Mouse (Mus musculus): Measurements from ENCODE around the gene Fyttd1. TPM values are rescaled to one million over a fixed set of nuclear protein-coding genes. Genes with fewer than 3 reads are reported as not detected.
A peak's percentile ranks its signal among the peaks of the same experiment; 100 is the strongest.

Gene Fyttd1
- 136 and 147 TPM in 2 replicates for polyA plus RNA-seq (2014; fragmentation: Nextera tagmentation; extraction: Ambion mirVana)

DNA sequence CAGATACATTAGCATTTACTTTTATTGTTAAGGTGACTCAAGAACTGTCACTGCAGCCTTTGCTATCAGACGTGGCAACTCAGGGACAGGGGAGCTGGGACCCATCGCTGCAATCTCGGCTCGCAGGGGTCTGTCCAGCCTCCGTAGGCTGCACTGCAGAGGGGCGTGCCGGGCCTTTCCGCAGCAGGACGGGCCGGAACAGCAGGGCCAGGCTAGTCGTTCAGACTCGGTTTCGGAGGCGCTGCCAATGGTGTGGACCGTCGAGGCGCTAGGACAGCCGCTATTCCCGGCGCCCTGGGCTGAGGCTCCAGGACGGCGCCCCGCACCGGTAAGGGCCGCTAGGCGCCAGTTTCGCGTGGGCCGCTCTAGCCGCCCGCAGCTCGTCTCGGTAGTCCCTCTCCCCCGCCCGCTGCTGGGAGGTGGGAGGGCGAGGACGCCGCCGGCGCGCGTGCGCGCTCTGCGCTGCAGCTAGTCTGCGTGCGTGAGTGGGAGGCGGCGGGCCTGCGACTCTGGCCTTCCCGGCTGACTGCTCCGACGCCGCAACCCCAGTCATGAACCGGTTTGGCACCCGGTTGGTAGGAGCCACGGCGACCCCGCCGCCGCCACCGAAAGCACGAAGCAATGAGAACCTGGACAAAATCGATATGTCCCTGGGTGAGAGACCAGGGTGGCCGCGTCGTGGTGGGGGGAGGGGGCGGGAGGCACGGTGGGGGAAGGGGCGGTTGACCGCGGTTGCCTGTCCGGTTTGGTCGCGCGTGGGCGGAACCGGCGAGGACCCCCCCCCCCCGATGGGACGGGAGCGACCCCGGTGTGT, at the start of gene Fyttd1, which contains the start of gene Rubcn:
Gene Fyttd1, plus strand, starts transcription at position 158 of the 814 bp plus-strand sequence.
Gene Rubcn, minus strand, starts transcription at position 424 of the 814 bp plus-strand sequence.
- peak; percentile 97 for ATAC-seq (ENCODE audit: low read depth)
- peak within 1 kb of the TSS; percentile 81 for H3K4me2 ChIP-seq (ENCODE audit: low read depth, low read length)

DNA sequence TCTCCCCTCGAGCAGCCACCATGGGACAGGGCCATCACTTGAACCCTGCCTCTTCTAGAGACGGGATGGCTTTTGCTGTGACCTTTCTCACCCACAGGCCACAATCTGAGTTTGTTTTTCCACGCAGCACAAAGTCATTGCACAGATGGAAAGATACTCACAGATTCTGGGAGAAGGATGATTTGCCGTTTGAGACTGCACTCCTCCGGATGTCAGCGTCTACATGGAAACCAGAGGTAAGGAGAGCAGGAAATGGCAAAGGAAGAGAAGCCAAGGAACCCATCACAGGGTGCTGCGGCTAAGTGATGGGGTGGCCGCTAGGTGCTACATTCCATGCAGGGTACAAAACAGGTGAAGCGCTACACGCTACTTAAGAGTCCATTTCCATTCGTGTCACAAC, 48.2 kb upstream of the Fyttd1 start:
- Histone ChIP-seq H3K9ac (replicated peaks; ENCODE audit: low read depth, low read length) (no peak overlapping the region), H3K27ac (ENCODE audit: low read depth, low read length) (no peak overlapping the region), H3K4me2 (ENCODE audit: low read depth, low read length) (no peak overlapping the region), H3K4me1 (ENCODE audit: control insufficient read depth, insufficient read depth, low read length) (no peaks in the 10 kb centered on the region), H3K36me3 (ENCODE audit: control insufficient read depth, insufficient read depth, low read length) (peaks cover 39% of the 10 kb centered on the region), H3K27me3 (ENCODE audit: control insufficient read depth, insufficient read depth, low read length) (no peaks in the 10 kb centered on the region), H3K4me3 (ENCODE audit: low read depth, low read length) (no peak overlapping the region), H3K9me3 (ENCODE audit: control insufficient read depth, low read length) (no peaks in the 10 kb centered on the region)
- 92% methylated on average over 11 of the region's 11 CpGs for WGBS
- ATAC-seq (ENCODE audit: low read depth), result no peak

More for the DNA sequence above, at the start of gene Fyttd1, which contains the start of gene Rubcn:
- H3K9ac ChIP-seq (replicated peaks; ENCODE audit: low read depth, low read length), result peak within 1 kb of the TSS; percentile 82
- H3K4me3 ChIP-seq (ENCODE audit: low read depth, low read length), result peak within 1 kb of the TSS; percentile 85
- peaks cover 16% of the 10 kb centered on the region for H3K4me1 ChIP-seq (ENCODE audit: control insufficient read depth, insufficient read depth, low read length)
- H3K27me3 ChIP-seq (ENCODE audit: control insufficient read depth, insufficient read depth, low read length), result peaks cover 2% of the 10 kb centered on the region; the same call in 1 of the 2 replicates
- no peaks in the 10 kb centered on the region for H3K9me3 ChIP-seq (ENCODE audit: control insufficient read depth, low read length)
- H3K27ac ChIP-seq (ENCODE audit: low read depth, low read length), result peak within 1 kb of the TSS; percentile 80
- WGBS, result under 1% methylated on average over 74 of the region's 83 CpGs
- H3K36me3 ChIP-seq (ENCODE audit: control insufficient read depth, insufficient read depth, low read length), result no peaks in the 10 kb centered on the region

DNA sequence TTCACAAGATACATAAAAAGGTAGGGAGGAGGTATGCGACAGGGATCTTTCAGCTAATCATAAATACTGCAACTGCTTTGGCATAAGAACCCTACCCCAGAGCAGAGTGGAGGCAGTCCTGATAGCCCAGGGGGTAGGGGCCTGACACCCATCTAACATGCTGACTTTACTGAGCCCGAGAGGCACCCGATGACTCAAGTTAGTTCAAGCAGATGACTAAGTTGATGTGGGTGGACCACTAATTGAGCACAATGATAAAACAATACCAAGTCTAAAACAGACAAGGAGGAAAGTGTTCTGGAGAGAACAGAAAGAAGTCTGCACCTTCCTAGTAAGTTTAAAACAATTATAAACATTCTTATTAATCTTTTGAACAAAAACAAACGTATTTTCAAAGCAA, 45.8 kb upstream of the Fyttd1 start:
- H3K36me3 ChIP-seq (ENCODE audit: control insufficient read depth, insufficient read depth, low read length), result peaks cover 27% of the 10 kb centered on the region
- H3K9me3 ChIP-seq (ENCODE audit: control insufficient read depth, low read length), result no peaks in the 10 kb centered on the region
- H3K4me2 ChIP-seq (ENCODE audit: low read depth, low read length), result no peak overlapping the region
- ATAC-seq (ENCODE audit: low read depth), result no peak
- no peaks in the 10 kb centered on the region for H3K4me1 ChIP-seq (ENCODE audit: control insufficient read depth, insufficient read depth, low read length)
- 90% methylated on average over 4 of the region's 4 CpGs for WGBS
- no peaks in the 10 kb centered on the region for H3K27me3 ChIP-seq (ENCODE audit: control insufficient read depth, insufficient read depth, low read length)
- no peak overlapping the region for H3K9ac ChIP-seq (replicated peaks; ENCODE audit: low read depth, low read length)
- H3K4me3 ChIP-seq (ENCODE audit: low read depth, low read length), result no peak overlapping the region
- H3K27ac ChIP-seq (ENCODE audit: low read depth, low read length), result no peak overlapping the region

DNA sequence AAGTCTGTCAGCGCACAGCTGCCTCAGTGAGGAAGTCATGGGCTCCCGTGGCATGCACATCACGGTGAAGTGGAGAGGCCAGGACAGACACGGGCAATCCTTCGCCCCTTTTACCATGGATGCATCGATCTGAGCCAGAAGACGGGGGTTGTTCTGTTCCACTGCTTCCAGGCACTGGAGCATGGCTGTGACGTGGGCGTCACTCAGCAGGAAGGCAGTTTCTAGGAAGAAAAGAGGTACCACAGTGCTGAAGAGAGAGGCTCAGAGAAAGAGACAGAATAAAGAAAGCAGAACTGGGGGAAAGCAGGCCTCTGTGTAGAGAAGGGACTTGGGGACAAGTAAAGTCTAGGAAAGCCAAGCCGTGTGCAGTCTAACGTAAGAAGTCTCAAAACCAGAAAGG, 30.2 kb upstream of the Fyttd1 start:
- WGBS, result 96% methylated on average over 11 of the region's 11 CpGs
- no peak for ATAC-seq (ENCODE audit: low read depth)
- Histone ChIP-seq H3K4me2 (ENCODE audit: low read depth, low read length) (no peak overlapping the region), H3K9me3 (ENCODE audit: control insufficient read depth, low read length) (no peaks in the 10 kb centered on the region), H3K27me3 (ENCODE audit: control insufficient read depth, insufficient read depth, low read length) (no peaks in the 10 kb centered on the region), H3K4me1 (ENCODE audit: control insufficient read depth, insufficient read depth, low read length) (no peaks in the 10 kb centered on the region), H3K27ac (ENCODE audit: low read depth, low read length) (no peak overlapping the region), H3K4me3 (ENCODE audit: low read depth, low read length) (no peak overlapping the region), H3K36me3 (ENCODE audit: control insufficient read depth, insufficient read depth, low read length) (peaks cover 36% of the 10 kb centered on the region), H3K9ac (replicated peaks; ENCODE audit: low read depth, low read length) (no peak overlapping the region)

DNA sequence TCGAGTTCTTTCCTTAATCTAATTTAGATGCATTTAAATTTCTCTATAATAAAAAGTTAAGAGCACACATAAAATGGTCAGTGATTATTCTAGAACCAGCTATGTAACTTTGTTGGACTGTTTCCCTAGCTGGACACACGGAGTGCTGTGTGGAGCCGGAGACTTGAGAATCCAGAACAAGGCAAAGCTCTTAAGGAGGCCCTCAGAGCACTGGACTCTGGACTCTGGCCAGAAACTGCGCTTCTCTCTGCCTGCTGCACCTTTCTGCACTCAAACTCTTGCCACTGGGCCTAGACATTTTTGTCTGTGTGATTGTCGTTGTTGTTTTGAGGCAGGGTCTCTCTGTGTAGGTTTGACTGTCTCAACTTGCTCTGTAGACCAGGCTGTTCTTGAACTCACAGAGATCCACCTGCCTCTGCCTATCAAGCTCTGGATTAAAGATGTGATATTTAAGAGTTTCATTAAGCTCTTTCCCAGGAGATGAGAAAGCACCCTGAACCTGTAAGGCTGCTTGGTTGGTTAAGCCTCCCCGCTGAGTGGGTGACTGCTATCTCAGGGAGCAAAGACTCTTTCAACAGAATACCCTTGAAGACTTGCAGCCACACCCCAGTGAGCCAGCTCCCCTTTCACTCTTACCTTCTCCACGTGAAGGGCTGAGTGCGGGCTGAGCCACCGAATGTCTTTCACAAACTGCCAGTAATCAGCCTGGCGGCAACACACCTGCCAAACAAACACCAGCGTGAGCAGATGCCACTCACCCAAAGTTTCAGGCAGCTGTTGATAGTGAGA, 28.1 kb upstream of the Fyttd1 start:
- H3K9me3 ChIP-seq (ENCODE audit: control insufficient read depth, low read length), result no peaks in the 10 kb centered on the region
- WGBS, result 96% methylated on average over 11 of the region's 11 CpGs
- H3K4me1 ChIP-seq (ENCODE audit: control insufficient read depth, insufficient read depth, low read length), result no peaks in the 10 kb centered on the region
- no peak overlapping the region for H3K9ac ChIP-seq (replicated peaks; ENCODE audit: low read depth, low read length)
- H3K27me3 ChIP-seq (ENCODE audit: control insufficient read depth, insufficient read depth, low read length), result no peaks in the 10 kb centered on the region
- H3K4me2 ChIP-seq (ENCODE audit: low read depth, low read length), result no peak overlapping the region
- ATAC-seq (ENCODE audit: low read depth), result no peak
- H3K27ac ChIP-seq (ENCODE audit: low read depth, low read length), result no peak overlapping the region
- H3K36me3 ChIP-seq (ENCODE audit: control insufficient read depth, insufficient read depth, low read length), result peaks cover 28% of the 10 kb centered on the region
- H3K4me3 ChIP-seq (ENCODE audit: low read depth, low read length), result no peak overlapping the region

DNA sequence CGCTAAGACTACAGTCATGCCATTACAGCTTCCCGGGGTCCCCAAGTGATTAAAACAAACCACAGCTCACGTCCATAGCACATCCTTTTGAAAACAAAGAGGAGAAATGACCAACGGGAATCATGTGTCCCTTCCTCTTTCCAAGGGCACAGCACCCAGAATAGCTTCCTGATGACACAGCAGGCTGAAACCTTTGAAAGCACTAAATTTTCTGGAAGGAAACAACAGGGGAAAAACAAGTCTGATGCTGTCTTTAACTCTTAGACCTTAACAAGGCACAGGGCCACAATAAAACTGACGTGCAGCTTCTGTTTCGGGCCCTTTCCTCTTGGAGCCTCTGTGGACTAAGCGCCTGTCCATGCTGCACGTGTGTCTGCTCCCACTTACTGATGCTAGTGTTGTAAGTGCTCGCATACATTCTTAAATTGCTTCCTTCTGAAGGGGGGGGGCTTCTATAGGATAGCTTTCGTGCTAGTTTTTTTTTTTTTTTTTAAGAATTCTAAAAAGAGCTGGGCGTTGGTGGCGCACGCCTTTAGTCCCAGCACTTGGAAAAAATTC, 23.7 kb upstream of the Fyttd1 start:
- WGBS, result 77% methylated on average over 13 of the region's 13 CpGs

DNA sequence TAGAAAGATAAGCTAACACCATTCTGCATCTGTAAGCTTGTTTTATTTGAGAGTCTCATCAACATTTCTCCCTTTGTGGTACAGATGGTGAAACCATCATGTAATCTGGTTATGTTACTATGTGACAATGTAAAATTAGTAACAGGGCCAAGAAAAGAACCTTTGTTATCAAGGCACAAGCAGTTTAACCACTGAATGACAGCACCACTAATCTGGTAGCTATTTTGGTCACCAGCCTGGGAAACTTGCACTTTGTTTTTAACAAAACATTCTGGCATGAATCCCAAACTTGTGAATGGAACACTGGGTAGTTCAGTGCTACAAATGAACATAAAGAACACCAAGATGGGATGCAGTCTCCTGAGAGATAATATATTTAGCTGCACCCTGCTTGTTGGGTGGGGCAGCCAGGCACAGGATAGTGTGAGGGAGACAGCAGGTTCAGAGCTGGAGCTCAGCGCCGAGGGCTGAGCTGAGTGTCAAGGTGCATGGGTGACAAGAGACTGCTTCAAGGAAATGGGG, 23.2 kb upstream of the Fyttd1 start:
- H3K9me3 ChIP-seq (ENCODE audit: control insufficient read depth, low read length), result no peaks in the 10 kb centered on the region
- H3K27me3 ChIP-seq (ENCODE audit: control insufficient read depth, insufficient read depth, low read length), result no peaks in the 10 kb centered on the region
- no peak overlapping the region for H3K4me2 ChIP-seq (ENCODE audit: low read depth, low read length)
- H3K4me3 ChIP-seq (ENCODE audit: low read depth, low read length), result no peak overlapping the region
- no peak overlapping the region for H3K27ac ChIP-seq (ENCODE audit: low read depth, low read length)
- no peak overlapping the region for H3K9ac ChIP-seq (replicated peaks; ENCODE audit: low read depth, low read length)
- 80% methylated on average over 2 of the region's 2 CpGs for WGBS
- peak; percentile 38; the same call in 1 of the 2 replicates for ATAC-seq (ENCODE audit: low read depth)
- no peaks in the 10 kb centered on the region for H3K4me1 ChIP-seq (ENCODE audit: control insufficient read depth, insufficient read depth, low read length)
- H3K36me3 ChIP-seq (ENCODE audit: control insufficient read depth, insufficient read depth, low read length), result 0 out of 2 replicates have a peak, but pooled peaks cover 13% of the 10 kb centered on the region

More for the DNA sequence above, 23.7 kb upstream of the Fyttd1 start:
- no peak overlapping the region for H3K27ac ChIP-seq (ENCODE audit: low read depth, low read length)
- H3K4me3 ChIP-seq (ENCODE audit: low read depth, low read length), result no peak overlapping the region
- no peak overlapping the region for H3K9ac ChIP-seq (replicated peaks; ENCODE audit: low read depth, low read length)
- 0 out of 2 replicates have a peak, but pooled peaks cover 13% of the 10 kb centered on the region for H3K36me3 ChIP-seq (ENCODE audit: control insufficient read depth, insufficient read depth, low read length)
- H3K4me2 ChIP-seq (ENCODE audit: low read depth, low read length), result no peak overlapping the region
- no peaks in the 10 kb centered on the region for H3K27me3 ChIP-seq (ENCODE audit: control insufficient read depth, insufficient read depth, low read length)
- H3K4me1 ChIP-seq (ENCODE audit: control insufficient read depth, insufficient read depth, low read length), result no peaks in the 10 kb centered on the region
- ATAC-seq (ENCODE audit: low read depth), result no peak
- H3K9me3 ChIP-seq (ENCODE audit: control insufficient read depth, low read length), result no peaks in the 10 kb centered on the region

DNA sequence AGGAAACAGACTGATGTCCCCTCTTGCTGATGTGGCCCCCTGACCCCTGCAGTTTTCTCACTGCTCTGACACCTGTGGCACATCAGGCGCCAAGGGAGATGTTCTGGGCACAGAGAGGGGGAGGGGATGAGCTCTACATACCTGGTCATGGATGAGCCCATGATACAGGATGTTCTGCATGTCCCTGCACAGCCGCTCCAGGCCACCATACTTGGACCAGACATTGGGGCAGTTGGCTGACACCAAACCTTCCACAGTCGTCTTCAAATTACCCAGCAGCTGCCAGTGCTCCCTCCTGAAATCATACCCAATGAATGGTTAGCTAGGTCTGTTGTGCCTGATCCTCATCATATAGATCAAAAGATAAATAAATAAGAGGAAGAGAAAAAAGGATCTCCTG, 20.5 kb upstream of the Fyttd1 start:
- H3K9ac ChIP-seq (replicated peaks; ENCODE audit: low read depth, low read length), result no peak overlapping the region
- 0 out of 2 replicates have a peak, but pooled peaks cover 13% of the 10 kb centered on the region for H3K36me3 ChIP-seq (ENCODE audit: control insufficient read depth, insufficient read depth, low read length)
- H3K4me3 ChIP-seq (ENCODE audit: low read depth, low read length), result no peak overlapping the region
- no peaks in the 10 kb centered on the region for H3K4me1 ChIP-seq (ENCODE audit: control insufficient read depth, insufficient read depth, low read length)
- ATAC-seq (ENCODE audit: low read depth), result no peak
- no peaks in the 10 kb centered on the region for H3K9me3 ChIP-seq (ENCODE audit: control insufficient read depth, low read length)
- WGBS, result 90% methylated on average over 3 of the region's 3 CpGs
- H3K27me3 ChIP-seq (ENCODE audit: control insufficient read depth, insufficient read depth, low read length), result no peaks in the 10 kb centered on the region
- H3K27ac ChIP-seq (ENCODE audit: low read depth, low read length), result no peak overlapping the region
- H3K4me2 ChIP-seq (ENCODE audit: low read depth, low read length), result no peak overlapping the region

Data from neural tube, embryonic 14.5 days (tissue).